Mouse (Mus musculus) limb, embryonic 13.5 days (tissue): Measurements from ENCODE around the gene Spata32. TPM values are rescaled to one million over a fixed set of nuclear protein-coding genes. Genes with fewer than 3 reads are reported as not detected.

Experiments used
- ATAC-seq: fragments of 200-750 bp; cut with Nextera tagmentation; 2 replicates; pipeline ENCODE4 v1.8.0; 2017; ENCODE audit warnings: low read depth, moderate number of reproducible peaks, moderate TSS enrichment; ENCODE audit not compliant: low FRiP score
- H3K27ac ChIP-seq: fragments of 300-500 bp; sonication (generic); 2 replicates; pipeline ENCODE4 v1.5.1; 2015; ENCODE audit warnings: inconsistent platforms, mild to moderate bottlenecking, moderate library complexity
- H3K27me3 ChIP-seq: fragments of 300-500 bp; sonication (generic); 2 replicates; pipeline ENCODE4 v1.6.1; 2015; ENCODE audit warnings: mild to moderate bottlenecking, inconsistent platforms
- H3K36me3 ChIP-seq: fragments of 300-500 bp; sonication (generic); 2 replicates; pipeline ENCODE4 v1.6.1; 2015; ENCODE audit warnings: inconsistent platforms, mild to moderate bottlenecking, moderate library complexity
- H3K4me1 ChIP-seq: fragments of 300-500 bp; sonication (generic); 2 replicates; pipeline ENCODE4 v1.6.1; 2015; ENCODE audit warnings: inconsistent platforms
- H3K4me2 ChIP-seq: fragments of 300-500 bp; sonication (generic); replicated peaks from 2 replicates; pipeline ENCODE4 v1.6.1; 2015; ENCODE audit warnings: inconsistent platforms, mild to moderate bottlenecking, moderate library complexity
- H3K4me3 ChIP-seq: fragments of 300-500 bp; sonication (generic); 2 replicates; pipeline ENCODE4 v1.5.1; 2015; ENCODE audit warnings: moderate library complexity, mild to moderate bottlenecking, inconsistent platforms
- H3K9ac ChIP-seq: fragments of 300-500 bp; sonication (generic); 2 replicates; pipeline ENCODE4 v1.6.1; 2015; ENCODE audit warnings: mild to moderate bottlenecking, inconsistent platforms
- H3K9me3 ChIP-seq: fragments of 300-500 bp; sonication (generic); 2 replicates; pipeline ENCODE4 v1.6.1; 2016; ENCODE audit warnings: inconsistent platforms
- WGBS: fragments of 180-500 bp; shearing (Covaris S2); methylation state at CpG from one replicate; pipeline ENCODE4 v1.1.7; 2015; 5-methylcytosine and 5-hydroxymethylcytosine counted together
- polyA plus RNA-seq: library from polyadenylated mRNA; unstranded; fragments of >200 nt; fragmentation: Nextera tagmentation; extraction: Ambion mirVana; gene quantifications from 2 replicates; pipeline ENCODE4 v1.2.1, GENCODE M21; 2015

Gene Spata32
- polyA plus RNA-seq, 1 experiment from 2014 or later = not detected

DNA sequence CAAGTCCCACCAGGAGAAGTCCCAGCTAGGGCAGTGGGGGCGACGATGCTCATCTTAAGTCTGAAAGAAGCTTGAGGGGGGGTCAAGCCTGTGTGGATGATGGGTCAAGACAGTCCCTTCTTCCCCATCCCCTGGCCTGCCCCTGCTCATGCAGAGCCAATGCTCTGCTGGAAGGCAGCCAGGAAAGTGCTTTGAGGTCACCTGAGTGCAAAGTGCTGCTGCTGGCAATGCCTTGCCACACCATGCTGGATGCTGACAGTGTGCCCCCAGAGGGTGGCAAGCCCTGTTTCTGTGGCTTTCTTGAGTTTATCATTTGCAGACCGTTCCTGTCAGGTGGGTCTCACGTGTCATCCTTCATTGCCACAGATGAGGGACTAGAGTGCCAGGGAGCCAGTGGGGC is 1.8 kb upstream of the Spata32 start:
- H3K36me3 ChIP-seq = peaks cover 50% of the 10 kb centered on the region
- H3K9ac ChIP-seq = no peak overlapping the region
- no peak overlapping the region for H3K4me2 ChIP-seq
- 86% methylated on average over 4 of the region's 4 CpGs for WGBS
- peaks cover 20% of the 10 kb centered on the region for H3K27me3 ChIP-seq
- no peak overlapping the region for H3K27ac ChIP-seq
- H3K9me3 ChIP-seq = no peaks in the 10 kb centered on the region
- no peak overlapping the region for H3K4me3 ChIP-seq
- no peak for ATAC-seq
- peaks cover 10% of the 10 kb centered on the region for H3K4me1 ChIP-seq

DNA sequence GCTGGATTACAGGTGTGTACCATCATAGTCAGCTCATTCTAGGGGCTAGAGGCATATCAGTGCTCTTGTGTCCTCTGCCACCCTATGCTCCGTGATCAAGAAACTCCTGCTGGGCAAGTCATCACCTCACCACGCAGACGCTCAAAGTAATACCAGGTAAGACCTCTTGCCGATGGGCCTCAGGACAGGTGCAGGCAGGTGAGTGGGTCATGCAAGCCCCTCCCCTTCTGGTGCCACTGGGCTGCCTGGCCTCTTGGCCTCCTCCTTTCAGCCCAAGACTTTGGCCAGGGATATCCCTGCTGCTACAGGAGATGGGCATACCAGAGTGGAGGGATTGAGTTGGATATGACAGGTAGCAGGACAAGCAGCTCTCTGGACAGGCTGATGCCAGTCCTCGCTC is 1.0 kb upstream of the Spata32 start:
- Histone ChIP-seq H3K27me3 (peaks cover 20% of the 10 kb centered on the region), H3K9ac (no peak overlapping the region), H3K36me3 (peaks cover 43% of the 10 kb centered on the region), H3K9me3 (no peaks in the 10 kb centered on the region), H3K4me3 (no peak overlapping the region), H3K4me2 (no peak overlapping the region), H3K4me1 (peaks cover 6% of the 10 kb centered on the region), H3K27ac (no peak overlapping the region)
- ATAC-seq = no peak
- 87% methylated on average over 5 of the region's 5 CpGs for WGBS

DNA sequence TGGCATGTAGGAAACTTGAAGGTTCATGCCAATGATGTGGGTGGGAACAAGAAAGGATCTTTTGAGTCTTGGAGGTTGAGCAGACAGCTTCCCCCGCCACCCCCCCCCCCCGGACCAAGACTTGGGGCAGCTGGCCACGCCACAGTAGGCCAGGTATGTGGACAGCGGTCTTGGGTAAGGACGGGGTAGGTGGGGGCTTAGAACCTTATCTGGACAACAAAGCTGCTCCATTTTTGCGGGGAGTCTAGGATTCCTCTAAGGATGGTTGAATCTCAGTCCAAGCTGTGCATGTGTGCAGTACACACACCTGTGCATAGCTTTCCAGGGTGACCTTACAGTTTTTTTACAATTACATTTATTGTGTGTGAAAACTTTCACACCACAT is 277 bp upstream of the Spata32 start:
- peak overlapping the region; percentile 53 for H3K9ac ChIP-seq
- peaks cover 35% of the 10 kb centered on the region for H3K36me3 ChIP-seq
- peaks cover 20% of the 10 kb centered on the region for H3K27me3 ChIP-seq
- H3K9me3 ChIP-seq = no peaks in the 10 kb centered on the region
- WGBS = 21% methylated on average over 6 of the region's 6 CpGs
- H3K4me1 ChIP-seq = peaks cover 6% of the 10 kb centered on the region
- peak overlapping the region; percentile 95 for H3K4me2 ChIP-seq
- peak overlapping the region; percentile 47 for H3K4me3 ChIP-seq
- H3K27ac ChIP-seq = no peak overlapping the region
- no peak for ATAC-seq

DNA sequence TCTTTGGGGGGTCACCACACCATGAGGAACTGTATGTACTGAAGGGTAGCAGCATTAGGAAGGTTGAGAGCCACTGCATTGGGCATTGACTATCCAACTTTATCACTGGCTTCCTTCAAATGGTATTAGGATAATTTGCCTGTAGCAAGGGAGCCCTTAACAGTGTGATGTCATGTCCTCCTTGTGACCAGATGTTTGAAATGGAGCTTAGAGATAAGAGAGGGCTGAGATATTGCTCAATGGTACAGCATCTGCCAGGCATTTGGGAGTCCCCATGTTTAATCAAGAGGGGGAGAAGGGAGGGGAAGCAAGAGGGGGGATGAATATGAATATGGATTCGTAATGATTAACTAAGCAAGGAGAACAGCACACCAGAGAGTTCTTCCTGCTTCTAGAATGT is 2.9 kb downstream of the Spata32 start:
- Histone ChIP-seq H3K9me3 (no peaks in the 10 kb centered on the region), H3K9ac (no peak overlapping the region), H3K27me3 (peaks cover 20% of the 10 kb centered on the region), H3K4me3 (no peak overlapping the region), H3K36me3 (peaks cover 12% of the 10 kb centered on the region), H3K27ac (no peak overlapping the region), H3K4me1 (peaks cover 6% of the 10 kb centered on the region), H3K4me2 (no peak overlapping the region)
- ATAC-seq = no peak
- WGBS = 74% methylated on average over 1 of the region's 1 CpGs

DNA sequence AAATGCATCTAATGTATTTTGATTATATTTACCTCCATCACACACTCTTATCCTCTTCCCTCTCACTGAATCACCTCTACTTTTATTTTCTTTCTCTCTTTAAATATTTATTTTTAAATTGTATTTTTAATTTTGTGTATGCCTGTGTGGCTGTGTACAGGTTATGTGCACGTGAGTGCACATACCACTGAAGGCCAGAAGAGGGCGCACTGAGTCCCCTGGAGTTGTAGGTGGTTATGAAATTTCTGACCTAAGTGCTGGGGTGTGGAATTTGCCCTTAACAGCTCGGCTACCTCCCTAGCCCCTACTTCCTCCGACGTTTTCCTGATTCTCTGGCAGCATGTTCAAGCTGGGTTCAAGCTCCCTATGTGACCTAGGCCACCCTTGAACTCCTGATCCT is 4.5 kb downstream of the Spata32 start:
- no peak overlapping the region for H3K4me2 ChIP-seq

DNA sequence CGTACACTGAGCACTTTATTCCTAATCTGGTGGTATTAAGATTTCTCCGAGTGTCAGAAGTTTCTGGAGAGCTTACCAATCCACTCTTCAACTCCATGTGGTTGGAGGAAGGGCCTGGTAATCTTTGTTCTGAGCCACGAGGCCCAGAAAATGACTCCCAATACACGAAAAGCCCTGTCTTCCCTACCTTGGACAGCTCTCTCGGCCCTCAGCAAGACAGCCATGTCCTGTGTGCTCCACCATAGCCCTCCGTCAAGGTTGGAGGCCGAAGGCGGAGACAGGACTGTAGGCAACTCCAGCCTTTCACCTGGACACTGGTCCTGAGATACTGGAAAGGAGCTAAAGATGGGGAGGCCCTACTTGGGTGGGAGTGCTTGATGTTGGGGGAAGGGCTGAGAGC is 7.9 kb downstream of the Spata32 start:
- no peaks in the 10 kb centered on the region for H3K36me3 ChIP-seq

More for the DNA sequence above, 4.5 kb downstream of the Spata32 start:
- no peak for ATAC-seq
- Histone ChIP-seq H3K4me1 (peaks cover 6% of the 10 kb centered on the region), H3K27me3 (peaks cover 13% of the 10 kb centered on the region), H3K9me3 (no peaks in the 10 kb centered on the region), H3K9ac (no peak overlapping the region), H3K36me3 (no peaks in the 10 kb centered on the region), H3K27ac (no peak overlapping the region), H3K4me3 (no peak overlapping the region)
- 82% methylated on average over 5 of the region's 5 CpGs for WGBS

DNA sequence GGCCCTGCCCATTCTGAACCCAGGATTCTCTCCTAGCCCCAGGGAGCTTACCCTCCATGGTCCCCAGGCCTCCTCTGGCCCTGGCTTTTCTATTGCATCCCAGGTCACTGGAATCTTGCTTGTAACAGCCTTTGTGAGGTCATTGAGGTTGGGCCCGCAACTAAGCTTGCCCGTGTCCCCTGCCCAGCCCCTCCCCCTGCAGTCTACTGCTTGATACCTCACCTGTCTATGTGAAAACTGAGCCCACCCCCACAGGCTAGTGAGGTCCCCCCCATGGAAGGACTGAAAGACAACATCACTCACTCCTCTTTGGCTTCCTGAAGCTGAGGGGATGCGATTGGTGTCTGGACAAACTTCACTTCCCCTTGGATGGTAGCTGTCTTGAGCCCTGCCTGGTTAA is 9.8 kb downstream of the Spata32 start, which contains the start of gene 1700023F06Rik:
TSS of gene 1700023F06Rik (minus strand) at position 101 of the 400 bp plus-strand sequence.
- no peak within 1 kb of the TSS for H3K9ac ChIP-seq
- no peak within 1 kb of the TSS for H3K27ac ChIP-seq
- H3K27me3 ChIP-seq = no peaks in the 10 kb centered on the region
- H3K4me2 ChIP-seq = no peak within 1 kb of the TSS
- H3K36me3 ChIP-seq = no peaks in the 10 kb centered on the region
- no peaks in the 10 kb centered on the region for H3K4me1 ChIP-seq
- no peak within 1 kb of the TSS for H3K4me3 ChIP-seq
- no peak for ATAC-seq
- WGBS = 83% methylated on average over 3 of the region's 3 CpGs
- H3K9me3 ChIP-seq = no peaks in the 10 kb centered on the region

More for the DNA sequence above, 7.9 kb downstream of the Spata32 start:
- Histone ChIP-seq H3K27ac (no peak overlapping the region), H3K4me2 (no peak overlapping the region), H3K9ac (no peak overlapping the region), H3K27me3 (no peaks in the 10 kb centered on the region), H3K4me1 (no peaks in the 10 kb centered on the region), H3K9me3 (no peaks in the 10 kb centered on the region), H3K4me3 (no peak overlapping the region)
- no peak for ATAC-seq
- WGBS = 68% methylated on average over 8 of the region's 8 CpGs

DNA sequence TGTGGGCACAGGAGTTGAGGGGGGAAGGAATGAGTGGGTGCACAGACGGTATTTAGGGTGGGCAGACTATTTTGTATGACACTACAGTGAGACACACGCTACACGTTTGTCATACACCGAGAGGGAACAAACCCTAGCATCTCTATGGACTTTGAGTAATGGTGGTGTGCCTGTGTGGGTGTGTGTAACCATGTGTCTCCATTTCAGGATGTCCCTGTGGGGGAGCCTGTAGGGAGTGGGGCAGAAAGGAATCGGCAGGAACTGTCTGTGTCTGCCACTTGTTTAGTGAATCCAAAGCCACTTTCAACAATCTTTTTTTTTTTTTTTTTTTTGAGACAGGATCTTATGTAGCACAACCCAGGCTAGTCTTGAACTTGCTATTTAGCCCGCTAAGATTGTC is 12.0 kb downstream of the Spata32 start:
- no peak overlapping the region for H3K9ac ChIP-seq
- H3K4me2 ChIP-seq = no peak overlapping the region
- no peaks in the 10 kb centered on the region for H3K9me3 ChIP-seq
- no peaks in the 10 kb centered on the region for H3K36me3 ChIP-seq
- ATAC-seq = no peak
- peaks cover 9% of the 10 kb centered on the region for H3K27me3 ChIP-seq
- WGBS = 87% methylated on average over 6 of the region's 6 CpGs
- H3K4me1 ChIP-seq = peaks cover 8% of the 10 kb centered on the region
- no peak overlapping the region for H3K4me3 ChIP-seq
- no peak overlapping the region for H3K27ac ChIP-seq

DNA sequence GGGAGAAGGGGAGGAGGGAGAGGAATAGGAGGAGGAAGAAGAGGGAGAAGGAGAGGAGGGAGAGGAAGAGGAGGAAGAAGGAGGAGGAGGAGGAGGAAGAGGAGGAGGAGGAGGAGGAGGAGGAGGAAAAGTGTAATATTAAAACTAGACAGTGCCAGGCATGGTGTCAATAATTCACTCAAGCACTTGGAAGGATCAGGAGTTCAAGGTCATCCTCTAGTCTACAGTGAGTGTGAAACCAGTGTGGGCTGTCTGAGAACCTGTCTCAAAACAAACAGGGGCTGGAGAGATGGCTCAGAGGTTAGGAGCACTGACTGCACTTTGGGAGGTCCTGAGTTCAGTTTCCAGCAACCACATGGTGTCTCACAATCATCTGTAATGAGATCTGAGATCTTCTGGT is 15.9 kb downstream of the Spata32 start:
- Histone ChIP-seq H3K9me3 (no peaks in the 10 kb centered on the region), H3K9ac (no peak overlapping the region), H3K4me1 (peaks cover 30% of the 10 kb centered on the region), H3K36me3 (no peaks in the 10 kb centered on the region), H3K27me3 (peaks cover 47% of the 10 kb centered on the region), H3K4me2 (no peak overlapping the region), H3K27ac (no peak overlapping the region), H3K4me3 (no peak overlapping the region)
- ATAC-seq = no peak

DNA sequence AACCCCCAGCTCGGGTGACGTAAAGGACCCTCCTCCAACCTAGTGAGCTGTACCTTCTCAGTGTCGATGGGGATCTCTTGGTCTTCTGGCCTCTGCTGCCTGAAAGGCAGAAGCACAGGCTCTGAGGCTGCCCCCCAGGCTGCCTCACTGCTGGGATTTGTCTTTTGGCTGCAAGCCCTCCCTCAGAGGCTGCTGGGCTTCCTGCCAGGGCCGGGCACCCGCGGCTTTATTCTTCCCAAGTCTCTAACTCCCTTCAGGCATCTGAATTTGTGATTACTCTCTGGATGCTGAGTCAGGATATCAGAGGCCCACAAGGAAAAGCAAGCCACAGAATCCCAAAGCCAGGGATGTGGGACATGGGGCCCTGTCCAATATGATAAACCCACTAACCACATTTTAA is 16.6 kb downstream of the Spata32 start:
- peak; percentile 52; the same call in 1 of the 2 replicates for ATAC-seq
- 15% methylated on average over 6 of the region's 6 CpGs for WGBS
- no peak overlapping the region for H3K4me2 ChIP-seq
- H3K9ac ChIP-seq = no peak overlapping the region
- peaks cover 30% of the 10 kb centered on the region for H3K4me1 ChIP-seq
- no peaks in the 10 kb centered on the region for H3K36me3 ChIP-seq
- H3K27ac ChIP-seq = no peak overlapping the region
- H3K9me3 ChIP-seq = no peaks in the 10 kb centered on the region
- no peak overlapping the region for H3K4me3 ChIP-seq
- peaks cover 54% of the 10 kb centered on the region for H3K27me3 ChIP-seq

DNA sequence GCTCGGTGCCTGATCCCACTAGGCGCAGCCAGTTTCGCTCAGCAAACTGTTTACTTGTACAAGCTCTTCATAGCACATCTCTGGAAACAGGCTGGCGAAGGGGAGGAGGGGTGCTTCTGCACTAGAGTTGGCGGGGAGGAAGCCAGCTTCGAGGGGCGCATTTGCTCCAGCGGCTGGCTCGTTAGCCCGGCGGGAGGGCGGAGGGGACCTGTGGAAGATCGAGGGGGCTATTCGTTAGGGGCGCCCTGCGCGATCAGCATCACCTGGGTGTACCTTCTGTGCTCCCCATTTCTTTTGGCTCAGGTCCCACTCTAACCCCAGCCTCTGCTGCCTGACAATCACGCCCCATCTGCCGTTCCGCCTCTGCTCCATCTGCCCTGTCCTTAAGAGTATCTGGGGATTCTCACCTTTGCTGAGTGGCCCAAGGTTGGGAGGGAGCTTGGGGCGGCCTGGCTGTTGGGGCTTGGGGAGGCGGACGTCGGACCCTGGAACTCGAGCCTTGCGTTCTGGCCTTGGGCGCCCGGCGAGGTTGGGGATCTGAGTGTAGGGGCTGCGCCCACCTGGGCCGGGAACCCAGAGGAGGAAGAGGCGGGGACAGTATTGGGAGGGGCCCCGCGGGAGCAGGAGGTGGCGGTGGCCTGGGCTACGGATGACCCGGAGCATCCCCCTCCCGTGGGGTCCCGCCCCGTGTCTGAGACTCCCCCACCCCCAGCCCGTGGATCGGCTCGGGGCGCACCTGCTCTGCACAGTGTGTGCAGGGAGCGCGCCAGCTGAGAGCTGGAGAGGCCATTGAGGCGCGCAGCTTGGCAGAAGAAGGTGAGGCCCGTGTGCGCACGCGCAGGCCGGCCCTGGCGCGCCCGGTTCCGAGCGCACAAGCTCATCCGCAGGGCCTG is 19.1 kb downstream of the Spata32 start:
- peaks cover 79% of the 10 kb centered on the region for H3K27me3 ChIP-seq

DNA sequence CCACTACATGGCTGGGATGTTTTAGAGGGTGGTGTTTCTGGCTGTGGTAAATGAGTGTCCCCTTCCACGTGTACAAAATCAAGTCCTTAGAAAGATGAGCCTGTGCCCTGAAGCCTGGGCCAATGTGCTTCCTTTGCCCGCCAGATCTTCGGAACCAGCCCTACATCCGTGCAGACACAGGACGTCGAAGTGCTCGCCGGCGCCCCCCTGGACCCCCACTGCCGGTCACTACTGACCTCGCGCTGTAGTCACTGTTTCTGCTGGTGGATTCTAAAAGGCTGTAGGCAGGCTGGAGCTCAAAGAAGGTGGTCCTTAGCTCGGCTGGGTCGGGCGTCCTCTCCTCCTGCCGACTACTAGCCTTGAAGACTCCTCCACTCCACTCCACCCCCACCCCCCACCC is 19.9 kb downstream of the Spata32 start:
- ATAC-seq = no peak
- peak overlapping the region; percentile 43; the same call in 1 of the 2 replicates for H3K9ac ChIP-seq
- 4% methylated on average over 16 of the region's 16 CpGs for WGBS
- no peaks in the 10 kb centered on the region for H3K9me3 ChIP-seq
- no peak overlapping the region for H3K27ac ChIP-seq
- peaks cover 30% of the 10 kb centered on the region for H3K4me1 ChIP-seq
- no peaks in the 10 kb centered on the region for H3K36me3 ChIP-seq
- H3K27me3 ChIP-seq = peaks cover 88% of the 10 kb centered on the region
- H3K4me3 ChIP-seq = peak overlapping the region; percentile 50
- peak overlapping the region; percentile 86 for H3K4me2 ChIP-seq

More for the DNA sequence above, 19.1 kb downstream of the Spata32 start:
- no peak overlapping the region for H3K27ac ChIP-seq
- no peaks in the 10 kb centered on the region for H3K36me3 ChIP-seq
- H3K4me1 ChIP-seq = peaks cover 30% of the 10 kb centered on the region
- WGBS = under 1% methylated on average over 55 of the region's 59 CpGs
- peak; percentile 43; the same call in 1 of the 2 replicates for ATAC-seq
- no peaks in the 10 kb centered on the region for H3K9me3 ChIP-seq
- H3K9ac ChIP-seq = peak overlapping the region; percentile 54
- H3K4me2 ChIP-seq = peak overlapping the region; percentile 86
- H3K4me3 ChIP-seq = peak overlapping the region; percentile 50
